Mouse (Mus musculus) lung, postnatal 0 days (tissue): Measurements from ENCODE around the gene Maip1.

Experiments
- CTCF ChIP-seq: IDR thresholded peaks from 2 replicates; pipeline ENCODE4 v1.5.1; 2016; ENCODE audit warnings: antibody characterized with exemption, mild to moderate bottlenecking
- EP300 ChIP-seq: IDR thresholded peaks from 2 replicates; pipeline ENCODE4 v1.6.1; 2016; ENCODE audit warnings: antibody characterized with exemption, mild to moderate bottlenecking, control low read depth

DNA sequence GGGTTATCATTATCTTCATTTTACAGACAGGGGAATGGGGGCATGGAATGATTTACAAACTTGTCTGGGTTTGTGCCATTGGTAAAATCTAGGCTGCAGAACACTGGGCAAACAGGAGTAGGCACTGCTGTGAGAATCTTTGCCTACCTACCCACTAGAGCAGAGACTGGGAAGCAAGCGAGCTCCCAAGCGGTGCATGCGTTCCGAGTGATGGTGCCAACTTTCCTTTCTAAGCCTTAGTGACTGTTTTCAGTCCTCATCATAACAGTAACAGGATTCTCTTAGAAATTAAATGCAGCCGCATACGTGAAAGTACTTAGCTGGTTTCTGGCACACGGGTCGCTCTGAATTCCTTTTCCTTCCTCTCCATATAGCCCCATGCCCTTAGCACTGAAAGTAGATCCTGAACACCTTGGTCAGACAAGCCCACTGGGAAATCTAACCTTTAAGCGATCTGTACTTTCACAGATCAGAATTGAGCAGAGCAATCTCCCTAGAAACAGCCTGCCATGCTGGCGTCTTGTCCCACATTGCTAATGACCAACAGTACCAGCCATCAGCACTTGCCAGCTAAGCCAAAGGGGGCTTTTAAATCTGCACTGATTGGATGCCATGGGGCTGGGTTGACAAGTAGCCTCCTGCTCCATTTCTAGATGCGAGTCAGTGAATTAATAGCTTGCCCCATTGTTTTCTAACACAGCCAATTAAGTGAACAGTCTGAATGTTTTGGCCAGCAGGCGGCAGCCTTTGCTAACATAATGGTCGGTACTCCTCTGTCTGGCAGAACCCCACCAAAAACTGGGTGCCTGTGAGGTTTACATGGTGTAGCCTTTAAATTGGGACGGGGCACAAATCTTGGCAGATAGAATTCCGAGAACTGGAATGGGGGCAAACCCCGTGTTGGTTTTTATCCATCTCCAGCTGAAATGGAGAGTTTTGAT is 22.5 kb downstream of the Maip1 start:
- TF ChIP-seq CTCF (peak; percentile 92), EP300 (no peak)
